Mouse (Mus musculus): Measurements from ENCODE around the gene Olfr669.

DNA sequence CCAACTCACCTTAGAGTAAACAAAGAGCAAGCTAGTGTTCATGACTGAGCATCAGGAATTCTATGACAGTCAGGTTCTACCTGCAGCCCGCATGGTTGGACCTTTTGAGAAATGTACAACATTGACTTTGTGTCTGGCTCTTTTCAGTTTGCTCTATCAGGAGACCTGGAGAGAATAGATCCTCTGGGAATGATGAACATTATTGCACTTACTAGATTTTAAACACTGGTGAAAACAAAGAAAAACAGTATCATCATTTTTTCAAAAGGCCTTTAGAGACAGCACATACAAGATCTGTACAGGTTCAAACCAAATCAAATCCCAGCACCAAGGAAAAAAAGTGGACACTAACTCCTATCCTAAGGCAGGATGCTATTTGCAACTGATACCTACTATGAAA lies 12.7 kb upstream of the Olfr669 start, which contains the start of gene Olfr667:
- TF ChIP-seq CTCF (IDR thresholded peaks at IDR 0.05) (no peak), EP300 (IDR thresholded peaks at IDR 0.05; ENCODE audit: insufficient read depth, low read depth, low read length) (no peak)

Measured in heart, adult 2 months (tissue).